Mouse (Mus musculus): ENCODE results near the gene Neurl1a.

DNA sequence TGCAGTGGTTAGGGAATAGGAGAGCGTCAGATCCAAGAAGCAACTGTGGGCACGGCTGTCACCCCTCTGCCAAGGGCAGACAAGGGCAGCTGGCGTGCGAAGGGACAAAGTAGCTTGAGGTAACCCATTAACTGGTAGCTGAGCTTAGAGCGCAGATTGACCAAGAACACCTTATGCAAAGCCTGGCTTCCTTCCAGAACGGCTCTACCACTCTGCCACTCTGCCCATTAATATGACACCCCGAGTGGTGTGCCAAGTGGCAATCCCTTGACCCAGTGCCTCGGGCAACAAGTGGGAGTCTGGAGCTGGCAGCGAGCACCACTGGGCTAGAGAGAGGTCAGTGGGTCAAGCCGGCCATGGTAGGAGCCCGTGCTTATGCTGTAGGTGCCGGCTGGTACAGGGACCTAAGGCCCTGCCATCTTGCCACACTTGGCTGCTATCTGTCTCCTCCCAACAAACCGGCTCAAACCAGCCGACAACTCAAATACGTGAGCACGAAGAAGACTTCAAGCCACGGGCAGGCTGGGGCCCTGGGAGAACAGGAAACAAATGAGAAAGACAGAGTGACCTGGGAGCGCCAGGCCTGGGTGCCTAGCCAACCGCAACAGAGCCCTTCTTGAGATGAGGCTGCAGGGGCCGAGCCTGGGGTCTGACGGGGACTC lies 123.7 kb downstream of the Neurl1a start:
- TF ChIP-seq CHD2 (IDR thresholded peaks at IDR 0.05; ENCODE audit: low read depth, low read length) (no peak), HCFC1 (IDR thresholded peaks at IDR 0.05; ENCODE audit: borderline replicate concordance, insufficient read depth, low read length) (no peak), ZNF384 (IDR thresholded peaks at IDR 0.05; ENCODE audit: low read depth, low read length) (no peak)
